Mouse (Mus musculus): ENCODE data around the gene Alkbh7.

Alkbh7 gene

GRCm38 (mm10) chr17:57019693-57020092, 22.6 kb downstream of the Alkbh7 start:
- in situ Hi-C loops (cut with MboI; ENCODE audit: unreplicated experiment in 2 of 2), result no loop called here

- in situ Hi-C loops (cut with MboI; ENCODE audit: unreplicated experiment in 2 of 2), result no loop called here
Measured at GRCm38 (mm10) chr17:57020960-57021359, 23.8 kb downstream of the Alkbh7 start.

GRCm38 (mm10) chr17:57027471-57027870, 30.3 kb downstream of the Alkbh7 start:
- in situ Hi-C loops (cut with MboI; ENCODE audit: unreplicated experiment in 2 of 2), result no loop called here

- in situ Hi-C loops (cut with MboI; ENCODE audit: unreplicated experiment in 2 of 2), result no loop called here
Measured at GRCm38 (mm10) chr17:57029691-57030090, 32.6 kb downstream of the Alkbh7 start.

- in situ Hi-C loops (cut with MboI; ENCODE audit: unreplicated experiment in 2 of 2), result no loop called here
Measured at GRCm38 (mm10) chr17:57030931-57031660, 34.0 kb downstream of the Alkbh7 start, which contains the start of gene Khsrp. Khsrp (minus strand) TSS chr17:57031522.

GRCm38 (mm10) chr17:57031661-57032420, 34.7 kb downstream of the Alkbh7 start:
- in situ Hi-C loops (cut with MboI; ENCODE audit: unreplicated experiment in 2 of 2), result no loop called here

- in situ Hi-C loops (cut with MboI; ENCODE audit: unreplicated experiment in 2 of 2), result no loop called here
Measured at GRCm38 (mm10) chr17:57032854-57033253, 35.7 kb downstream of the Alkbh7 start.

- in situ Hi-C loops (cut with MboI; ENCODE audit: unreplicated experiment in 2 of 2), result no loop called here
Measured at GRCm38 (mm10) chr17:57038978-57039377, 41.8 kb downstream of the Alkbh7 start.

- in situ Hi-C loops (cut with MboI; ENCODE audit: unreplicated experiment in 2 of 2), result no loop called here
Measured at GRCm38 (mm10) chr17:57041554-57041953, 44.4 kb downstream of the Alkbh7 start, which contains the start of gene Slc25a41. Slc25a41 (minus strand) TSS chr17:57041654.

- in situ Hi-C loops (cut with MboI; ENCODE audit: unreplicated experiment in 2 of 2), result no loop called here
Measured at GRCm38 (mm10) chr17:57047406-57047805, 50.3 kb downstream of the Alkbh7 start.

- in situ Hi-C loops (cut with MboI; ENCODE audit: unreplicated experiment in 2 of 2), result no loop called here
Measured at GRCm38 (mm10) chr17:57048816-57049215, 51.7 kb downstream of the Alkbh7 start.
